Mouse (Mus musculus): ENCODE measurements at regions not wholly inside any gene's neighbourhood (a gene's known extent, or its start where the extent isn't known, plus 50 kb on each side); places are given as distances from the start of the nearest gene placed in this dataset.
A peak's percentile ranks its signal among the peaks of the same experiment; 100 is the strongest.

DNA sequence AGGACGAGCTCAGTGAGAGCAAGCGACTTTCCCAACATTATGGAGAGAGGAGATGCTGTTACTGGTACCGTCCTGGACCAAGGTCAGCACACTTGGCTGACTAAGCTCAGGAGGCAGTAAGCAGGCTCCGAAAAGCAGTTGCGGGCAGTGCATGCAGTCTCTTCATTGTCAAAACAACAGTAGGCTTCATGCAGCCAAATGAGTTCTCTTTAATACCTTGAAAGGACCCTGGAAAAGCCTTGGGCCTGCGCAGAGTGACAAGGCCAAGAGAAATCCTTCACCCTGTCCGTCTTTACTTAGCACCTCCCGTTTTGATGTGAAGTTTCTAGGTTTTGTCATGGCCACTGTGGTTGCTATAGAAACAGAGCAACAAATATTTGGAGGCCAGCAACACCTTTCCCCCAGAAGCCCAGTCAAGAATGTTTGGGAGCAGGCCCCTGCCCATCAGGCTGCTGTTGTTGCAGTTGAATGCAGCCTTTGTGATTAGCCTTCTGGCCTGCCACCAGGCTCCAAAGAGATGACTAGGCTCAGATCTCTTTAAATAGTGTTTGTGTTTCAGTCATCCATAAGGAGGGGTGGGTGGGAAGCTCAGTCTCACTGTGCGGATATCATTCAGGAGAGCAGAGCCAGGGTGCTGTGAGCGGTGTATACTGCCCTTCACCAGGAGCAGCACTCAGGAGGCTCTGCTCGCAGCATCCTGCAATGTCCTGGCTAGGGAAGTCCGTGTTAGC lies 85.6 kb upstream of the Jun start:
- Histone ChIP-seq H3K36me3 (no peaks in the 10 kb centered on the region), H3K4me2 (replicated peaks) (no peak overlapping the region), H3K4me3 (no peak overlapping the region), H3K4me1 (peaks cover 57% of the 10 kb centered on the region), H3K27me3 (no peaks in the 10 kb centered on the region), H3K9ac (no peak overlapping the region), H3K27ac (peak overlapping the region; percentile 17; the same call in 1 of the 2 replicates), H3K9me3 (no peaks in the 10 kb centered on the region)
- 54% methylated on average over 12 of the region's 12 CpGs for WGBS
- ATAC-seq (ENCODE audit: low FRiP score, low read depth) = no peak

DNA sequence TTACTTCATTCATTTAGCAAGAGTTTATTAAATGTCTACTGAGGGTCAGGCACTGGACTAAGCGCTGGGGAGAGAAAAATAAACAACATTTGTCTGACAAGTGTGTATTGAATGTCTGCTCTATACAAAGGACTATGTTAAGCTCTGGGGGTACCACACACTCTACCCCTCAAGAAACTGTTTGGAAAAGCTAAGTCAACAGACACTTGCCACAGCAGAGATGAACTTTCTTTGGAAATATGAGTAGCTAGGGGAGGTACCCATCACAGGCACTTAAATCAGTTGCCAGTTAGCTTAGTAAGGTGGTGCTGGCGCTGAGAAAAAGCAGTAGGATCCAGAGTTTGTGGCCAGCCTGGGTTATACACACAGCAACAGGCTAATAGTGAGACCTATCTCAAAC lies 86.7 kb upstream of the Jun start:
- H3K27me3 ChIP-seq = no peaks in the 10 kb centered on the region
- ATAC-seq (ENCODE audit: low FRiP score, low read depth) = no peak
- H3K4me2 ChIP-seq (replicated peaks) = no peak overlapping the region
- H3K9me3 ChIP-seq = no peaks in the 10 kb centered on the region
- WGBS = 66% methylated on average over 2 of the region's 2 CpGs
- H3K4me3 ChIP-seq = no peak overlapping the region
- peaks cover 50% of the 10 kb centered on the region for H3K4me1 ChIP-seq
- no peak overlapping the region for H3K9ac ChIP-seq
- H3K27ac ChIP-seq = no peak overlapping the region
- H3K36me3 ChIP-seq = no peaks in the 10 kb centered on the region

DNA sequence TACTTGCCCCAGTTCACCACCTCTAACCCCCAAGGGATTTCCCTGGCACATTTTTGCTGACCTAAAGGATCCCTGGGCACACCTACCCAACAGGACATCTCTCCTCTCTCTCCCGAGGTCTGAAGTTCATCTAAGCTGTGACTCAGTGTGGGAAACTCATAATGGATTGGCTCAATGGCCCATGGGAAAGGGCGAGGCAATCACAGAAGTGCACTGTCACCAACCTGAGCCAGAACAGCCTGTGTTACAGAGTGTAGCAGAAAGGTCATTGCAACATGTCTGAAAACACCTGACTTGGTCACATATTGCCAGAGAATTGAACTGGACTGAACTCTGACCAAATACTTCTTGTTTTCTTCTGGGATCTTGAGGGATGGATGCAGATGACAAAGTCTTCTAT lies 89.2 kb upstream of the Jun start:
- H3K9ac ChIP-seq = no peak overlapping the region
- no peaks in the 10 kb centered on the region for H3K36me3 ChIP-seq
- ATAC-seq (ENCODE audit: low FRiP score, low read depth) = no peak
- 81% methylated on average over 2 of the region's 2 CpGs for WGBS
- H3K27ac ChIP-seq = no peak overlapping the region
- H3K4me1 ChIP-seq = peaks cover 31% of the 10 kb centered on the region
- no peaks in the 10 kb centered on the region for H3K27me3 ChIP-seq
- no peak overlapping the region for H3K4me2 ChIP-seq (replicated peaks)
- H3K4me3 ChIP-seq = no peak overlapping the region
- no peaks in the 10 kb centered on the region for H3K9me3 ChIP-seq

DNA sequence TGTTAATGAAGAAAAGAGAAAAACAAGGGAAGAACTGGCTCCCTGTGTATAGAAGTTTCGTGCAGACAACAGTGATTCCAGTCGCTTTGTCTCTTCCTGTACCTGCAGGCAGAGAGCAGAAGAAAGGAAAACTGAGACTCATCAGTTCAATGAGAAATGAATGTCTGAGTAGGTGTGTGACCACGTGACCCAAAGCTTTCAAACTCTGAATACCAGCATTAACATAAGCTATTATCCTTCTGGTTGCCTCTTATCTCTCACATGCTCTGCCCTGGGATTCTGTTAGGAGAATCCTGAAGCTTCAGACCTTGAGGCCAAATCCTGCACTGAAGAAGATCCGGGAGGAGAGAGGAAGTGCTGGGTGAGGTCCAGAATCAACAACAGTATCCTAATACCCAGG lies 91.1 kb upstream of the Jun start:
- WGBS = 86% methylated on average over 4 of the region's 4 CpGs
- no peak overlapping the region for H3K27ac ChIP-seq

DNA sequence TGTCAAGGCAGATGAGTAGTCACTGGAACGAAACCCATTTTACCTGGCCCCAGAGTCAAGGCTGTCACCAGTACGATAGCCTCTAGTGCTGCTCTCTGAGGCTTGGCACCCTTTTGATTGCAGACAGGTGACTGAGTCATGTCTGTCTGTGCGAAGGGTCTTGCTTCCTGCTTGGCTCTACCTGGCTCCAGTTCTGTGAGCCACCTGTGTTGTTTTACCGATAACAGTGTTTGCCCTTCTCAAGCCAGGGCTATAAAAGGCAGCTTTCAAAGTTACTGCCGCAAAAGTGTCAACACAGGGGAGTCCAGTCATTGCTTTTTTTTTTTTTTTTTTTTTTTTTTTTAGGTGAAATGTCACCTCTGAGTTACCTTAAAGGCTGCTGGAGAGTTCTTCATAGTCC lies 91.6 kb upstream of the Jun start:
- H3K27me3 ChIP-seq = no peaks in the 10 kb centered on the region
- H3K36me3 ChIP-seq = no peaks in the 10 kb centered on the region
- 51% methylated on average over 5 of the region's 5 CpGs for WGBS
- H3K4me1 ChIP-seq = peaks cover 7% of the 10 kb centered on the region
- no peak for ATAC-seq (ENCODE audit: low FRiP score, low read depth)
- peak overlapping the region; percentile 58; the same call in 1 of the 2 replicates for H3K27ac ChIP-seq
- H3K4me3 ChIP-seq = no peak overlapping the region
- no peaks in the 10 kb centered on the region for H3K9me3 ChIP-seq
- no peak overlapping the region for H3K4me2 ChIP-seq (replicated peaks)
- H3K9ac ChIP-seq = no peak overlapping the region

More for the DNA sequence above, 91.1 kb upstream of the Jun start:
- Histone ChIP-seq H3K9ac (no peak overlapping the region), H3K36me3 (no peaks in the 10 kb centered on the region), H3K4me1 (peaks cover 12% of the 10 kb centered on the region), H3K9me3 (no peaks in the 10 kb centered on the region), H3K4me2 (replicated peaks) (no peak overlapping the region), H3K4me3 (no peak overlapping the region), H3K27me3 (no peaks in the 10 kb centered on the region)
- no peak for ATAC-seq (ENCODE audit: low FRiP score, low read depth)

DNA sequence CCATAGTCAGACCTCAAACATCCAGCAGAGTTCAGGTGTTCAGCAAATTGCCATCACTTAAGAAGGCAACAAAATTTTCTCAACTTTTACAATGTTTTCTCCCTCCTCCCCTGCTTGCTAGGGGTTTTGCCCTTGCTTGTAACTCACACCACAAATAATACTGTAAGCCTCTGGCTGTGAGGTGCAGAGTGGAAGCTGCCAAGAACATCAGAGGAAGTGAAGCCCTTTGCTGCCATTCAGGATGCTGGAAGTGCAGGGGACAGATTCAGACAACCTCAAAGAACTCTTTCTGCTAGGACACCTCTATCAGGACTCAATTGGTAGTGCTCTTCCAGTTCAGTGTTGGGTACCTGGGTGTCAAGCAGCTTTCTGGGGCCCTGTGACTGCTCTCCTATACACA lies 92.4 kb upstream of the Jun start:
- no peaks in the 10 kb centered on the region for H3K27me3 ChIP-seq
- peak; percentile 51 for ATAC-seq (ENCODE audit: low FRiP score, low read depth)

DNA sequence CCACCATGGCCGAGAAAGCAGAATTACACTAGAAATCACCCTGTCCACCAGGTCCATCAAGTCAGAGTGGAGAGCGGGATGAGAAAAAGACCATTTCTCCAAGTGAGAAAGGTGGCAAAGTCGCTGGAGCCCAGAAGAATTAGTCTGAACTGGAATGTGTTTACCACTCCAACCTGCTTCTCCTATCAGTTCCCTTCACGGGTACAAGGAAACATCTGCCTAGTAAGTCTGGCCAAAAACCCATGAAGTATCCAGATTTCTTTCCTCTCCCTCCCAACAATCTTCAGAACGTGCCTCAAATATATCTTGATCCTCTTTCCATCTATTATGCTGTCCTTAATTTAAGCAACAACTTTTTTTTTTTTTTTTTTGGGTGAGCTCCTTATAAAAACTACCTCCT lies 94.2 kb upstream of the Jun start:
- no peaks in the 10 kb centered on the region for H3K36me3 ChIP-seq
- no peak for ATAC-seq (ENCODE audit: low FRiP score, low read depth)
- peaks cover 7% of the 10 kb centered on the region; the same call in 1 of the 2 replicates for H3K4me1 ChIP-seq
- H3K9ac ChIP-seq = no peak overlapping the region
- H3K27ac ChIP-seq = no peak overlapping the region
- no peaks in the 10 kb centered on the region for H3K27me3 ChIP-seq
- H3K9me3 ChIP-seq = no peaks in the 10 kb centered on the region
- no peak overlapping the region for H3K4me2 ChIP-seq (replicated peaks)
- 88% methylated on average over 5 of the region's 5 CpGs for WGBS
- H3K4me3 ChIP-seq = no peak overlapping the region

More for the DNA sequence above, 92.4 kb upstream of the Jun start:
- no peak overlapping the region for H3K4me2 ChIP-seq (replicated peaks)
- no peaks in the 10 kb centered on the region for H3K9me3 ChIP-seq
- H3K4me1 ChIP-seq = peaks cover 7% of the 10 kb centered on the region; the same call in 1 of the 2 replicates
- H3K36me3 ChIP-seq = no peaks in the 10 kb centered on the region
- no peak overlapping the region for H3K9ac ChIP-seq
- H3K4me3 ChIP-seq = no peak overlapping the region
- no peak overlapping the region; the same call in 1 of the 2 replicates for H3K27ac ChIP-seq

DNA sequence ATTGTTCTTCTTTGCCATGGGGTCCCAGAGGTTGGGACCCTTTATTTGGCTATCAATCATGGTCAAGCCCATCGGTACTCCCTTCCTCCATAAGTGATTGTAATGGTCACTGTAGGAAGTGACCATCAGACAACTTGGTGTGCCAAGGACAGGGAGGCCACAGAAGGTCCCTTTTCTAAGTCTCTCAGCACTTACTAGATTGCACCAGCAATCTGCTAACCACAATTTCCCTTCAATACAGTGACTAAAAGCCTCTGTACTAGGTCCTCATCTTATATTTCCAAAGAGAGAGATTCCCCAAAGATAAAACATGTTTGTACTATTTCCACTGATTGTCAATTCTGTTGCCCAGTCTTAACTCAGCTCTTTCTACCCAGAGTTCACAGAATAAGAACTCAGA lies 96.6 kb upstream of the Jun start:
- H3K4me2 ChIP-seq (replicated peaks) = no peak overlapping the region
- H3K9me3 ChIP-seq = no peaks in the 10 kb centered on the region
- peaks cover 12% of the 10 kb centered on the region for H3K4me1 ChIP-seq
- no peaks in the 10 kb centered on the region for H3K27me3 ChIP-seq
- no peak for ATAC-seq (ENCODE audit: low FRiP score, low read depth)
- H3K9ac ChIP-seq = no peak overlapping the region
- H3K36me3 ChIP-seq = no peaks in the 10 kb centered on the region
- H3K27ac ChIP-seq = no peak overlapping the region
- H3K4me3 ChIP-seq = no peak overlapping the region
- 74% methylated on average over 1 of the region's 1 CpGs for WGBS

DNA sequence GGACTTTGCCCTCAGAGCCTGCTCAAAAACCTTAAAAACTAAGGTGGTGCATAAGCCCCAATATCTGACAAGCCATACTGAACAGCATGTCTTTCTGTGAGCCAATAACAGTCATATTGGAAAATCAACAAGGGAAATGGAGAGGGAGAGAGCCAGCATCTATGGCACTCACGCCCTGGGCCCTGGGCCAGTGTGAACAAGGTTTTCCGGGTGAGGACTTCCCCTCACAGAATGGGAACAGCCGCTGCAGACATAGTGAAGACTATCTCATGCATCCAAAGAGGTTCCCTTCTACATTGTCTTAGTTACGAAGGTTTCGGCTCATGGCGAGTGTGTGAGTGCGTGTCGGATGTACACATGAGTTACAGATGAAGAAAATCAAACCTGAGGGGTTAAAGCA lies 99.7 kb upstream of the Jun start:
- Histone ChIP-seq H3K9ac (no peak overlapping the region), H3K4me2 (replicated peaks) (no peak overlapping the region), H3K9me3 (no peaks in the 10 kb centered on the region), H3K4me3 (no peak overlapping the region), H3K27me3 (no peaks in the 10 kb centered on the region), H3K27ac (no peak overlapping the region), H3K4me1 (peaks cover 14% of the 10 kb centered on the region), H3K36me3 (no peaks in the 10 kb centered on the region)
- WGBS = 92% methylated on average over 8 of the region's 8 CpGs
- ATAC-seq (ENCODE audit: low FRiP score, low read depth) = no peak

DNA sequence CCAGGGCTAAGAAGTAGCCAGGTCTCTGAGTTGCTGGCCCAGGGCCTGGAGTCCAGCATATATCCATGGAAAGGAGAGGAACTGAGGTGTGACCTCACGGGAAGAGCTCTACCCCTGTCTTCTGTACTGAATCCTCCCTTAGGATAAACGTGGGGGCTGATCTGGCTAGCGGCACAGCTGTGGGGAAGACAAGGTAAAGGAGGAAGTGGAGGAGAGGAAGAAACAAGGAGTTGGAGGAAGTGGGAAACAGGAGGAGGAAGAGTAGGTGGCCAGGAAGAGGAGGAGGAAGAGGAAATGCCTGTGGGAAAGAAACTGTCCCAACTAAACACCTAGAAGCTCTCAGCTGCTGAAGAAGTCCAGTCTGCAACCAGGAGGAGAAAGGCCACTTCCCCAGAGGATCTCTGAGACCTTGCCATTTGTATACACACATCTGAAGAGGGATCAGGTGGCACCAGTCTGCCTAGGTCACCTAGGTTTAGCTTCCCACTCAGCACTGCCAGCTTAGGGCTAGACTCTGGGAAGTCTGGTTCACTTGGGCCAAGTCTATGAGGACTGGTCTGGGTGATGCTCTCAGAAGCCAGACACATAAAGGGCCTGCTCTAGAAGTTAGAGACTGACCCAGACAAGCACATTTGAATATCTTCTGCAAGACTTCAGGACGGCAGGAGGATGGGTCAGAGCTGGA lies 100.6 kb upstream of the Jun start:
- whole genome bisulfite sequencing = 83% methylated on average over 4 of the region's 4 CpGs
- Histone ChIP-seq H3K27me3 (no peaks in the 10 kb centered on the region), H3K4me3 (no peak overlapping the region), H3K4me1 (peaks cover 18% of the 10 kb centered on the region), H3K9ac (no peak overlapping the region), H3K4me2 (replicated peaks) (no peak overlapping the region), H3K9me3 (no peaks in the 10 kb centered on the region), H3K36me3 (no peaks in the 10 kb centered on the region), H3K27ac (no peak overlapping the region)
- ATAC-seq (ENCODE audit: low FRiP score, low read depth) = no peak

DNA sequence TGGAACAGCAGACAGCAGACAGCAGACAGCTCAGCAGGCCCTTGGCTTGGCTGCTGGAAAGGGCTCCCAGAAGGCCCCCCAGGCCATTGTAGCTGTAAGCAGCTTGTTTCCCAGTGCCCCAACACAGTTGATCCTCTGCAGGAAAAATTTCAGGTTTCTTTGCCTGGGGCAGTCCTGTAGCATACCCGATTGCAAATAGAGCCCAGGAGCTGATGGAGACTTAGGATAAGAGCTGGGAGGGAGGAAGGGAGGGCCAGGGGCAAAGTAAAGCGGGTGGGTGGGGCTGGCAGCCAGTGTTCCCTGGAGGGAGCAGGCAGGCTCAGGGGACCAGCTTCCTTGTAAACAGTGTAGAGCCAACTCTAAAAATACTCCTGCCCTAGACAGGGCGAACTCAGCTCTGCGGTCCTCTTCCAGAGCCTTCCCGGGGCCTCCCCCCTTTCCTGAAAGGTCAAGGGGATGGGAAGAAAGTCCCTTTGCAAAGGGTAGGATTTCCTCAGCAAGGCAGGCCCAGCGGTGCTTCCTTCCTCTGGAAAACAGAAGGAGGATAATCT lies 101.8 kb upstream of the Jun start:
- H3K4me2 ChIP-seq (replicated peaks) = no peak overlapping the region
- peak; percentile 41; the same call in 1 of the 2 replicates for ATAC-seq (ENCODE audit: low FRiP score, low read depth)
- WGBS = 12% methylated on average over 6 of the region's 6 CpGs

DNA sequence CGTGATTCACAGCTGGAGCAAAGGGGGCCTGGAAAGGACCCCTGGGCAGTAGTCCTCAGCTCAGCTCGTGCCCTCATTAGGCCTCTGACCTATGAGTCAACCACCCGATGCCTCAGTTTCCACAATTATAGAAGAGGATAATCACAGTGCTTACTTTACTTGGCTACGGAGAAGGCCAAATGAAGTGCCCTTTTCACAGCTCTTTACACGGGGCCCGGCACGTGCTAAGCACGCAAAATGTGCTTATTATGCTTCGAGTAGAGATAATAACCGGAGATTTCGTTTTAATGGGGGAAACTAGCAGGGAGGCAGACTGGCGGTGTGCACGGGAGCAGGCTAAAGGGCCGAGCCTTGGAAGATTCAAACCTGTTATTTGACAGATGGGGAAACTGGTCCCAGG lies 102.4 kb upstream of the Jun start:
- Histone ChIP-seq H3K9ac (no peak overlapping the region), H3K36me3 (no peaks in the 10 kb centered on the region), H3K27me3 (no peaks in the 10 kb centered on the region), H3K9me3 (no peaks in the 10 kb centered on the region), H3K4me2 (replicated peaks) (no peak overlapping the region), H3K4me1 (peaks cover 18% of the 10 kb centered on the region), H3K27ac (peak overlapping the region; percentile 22; the same call in 1 of the 2 replicates), H3K4me3 (no peak overlapping the region)
- ATAC-seq (ENCODE audit: low FRiP score, low read depth) = no peak
- WGBS = 46% methylated on average over 14 of the region's 14 CpGs

More for the DNA sequence above, 101.8 kb upstream of the Jun start:
- no peak overlapping the region for H3K4me3 ChIP-seq
- H3K4me1 ChIP-seq = peaks cover 18% of the 10 kb centered on the region
- no peaks in the 10 kb centered on the region for H3K9me3 ChIP-seq
- H3K9ac ChIP-seq = no peak overlapping the region; the same call in 1 of the 2 replicates
- no peaks in the 10 kb centered on the region for H3K27me3 ChIP-seq
- H3K27ac ChIP-seq = peak overlapping the region; percentile 72
- H3K36me3 ChIP-seq = no peaks in the 10 kb centered on the region

All from limb, embryonic 13.5 days (tissue).